Mouse (Mus musculus): ENCODE data around the gene Tmprss6. TPM values are rescaled to one million over a fixed set of nuclear protein-coding genes. Genes with fewer than 3 reads are reported as not detected.

Gene Tmprss6
- under 1 TPM in 1 of 2 experiments, not detected in 1; 0.11 TPM for total RNA-seq (2023)

GRCm38 (mm10) chr15:78468379-78468937, at the start of gene Tmprss6:
Tmprss6 (minus strand) TSS chr15:78468634.

GRCm38 (mm10) chr15:78494968-78495406, 26.6 kb upstream of the Tmprss6 start, which contains the start of gene Il2rb:
Il2rb (minus strand) TSS chr15:78495271.

GRCm38 (mm10) chr15:78428391-78429138, 39.9 kb downstream of the Tmprss6 start, which contains the start of gene Kctd17:
Kctd17 (plus strand) TSS chr15:78428564.

GRCm38 (mm10) chr15:78406293-78406934, 62.0 kb downstream of the Tmprss6 start, which contains the start of gene Mpst:
Mpst (plus strand) TSS chr15:78406416.

GRCm38 (mm10) chr15:78405517-78406211, 62.8 kb downstream of the Tmprss6 start, which contains the start of gene Tst:
Tst (minus strand) TSS chr15:78405907.

GRCm38 (mm10) chr15:78395478-78395962, 72.9 kb downstream of the Tmprss6 start, which contains the start of gene Tex33:
Tex33 (minus strand) TSS chr15:78395912.

Other genes starting within 250 kb of the Tmprss6 start
- 100 to 1,000 TPM; 661 to 699 TPM for gene Ncf4, start 223.8 kb downstream of the Tmprss6 start, total RNA-seq (2023)
- gene Csf2rb2, start 162.9 kb downstream of the Tmprss6 start, total RNA-seq (2023): 10 to 100 TPM; 25.8 to 37.3 TPM
- 100 to 1,000 TPM; 168 to 216 TPM for gene Csf2rb, start 142.9 kb downstream of the Tmprss6 start, total RNA-seq (2023)
- not detected for gene Tex33, start 72.7 kb downstream of the Tmprss6 start, total RNA-seq (2023)
- 10 to 100 TPM; 19.8 to 23.5 TPM for gene Tst, start 62.7 kb downstream of the Tmprss6 start, total RNA-seq (2023)
- 10 to 100 TPM; 34.0 to 38.3 TPM for gene Mpst, start 62.2 kb downstream of the Tmprss6 start, total RNA-seq (2023)
- 1 to 10 TPM; 5.8 to 7.5 TPM for gene Kctd17, start 40.1 kb downstream of the Tmprss6 start, total RNA-seq (2023)
- gene Il2rb, start 26.6 kb upstream of the Tmprss6 start, total RNA-seq (2023): under 1 TPM; 0.64 to 0.88 TPM
- 1 to 10 TPM in 1 of 2 experiments, under 1 TPM in 1; 0.92 to 1.5 TPM for gene C1qtnf6, start 62.8 kb upstream of the Tmprss6 start, total RNA-seq (2023)
- not detected for gene Sstr3, start 76.1 kb upstream of the Tmprss6 start, total RNA-seq (2023)
- 1,000 to 10,000 TPM; 1,433 to 1,468 TPM for gene Rac2, start 104.1 kb upstream of the Tmprss6 start, total RNA-seq (2023)
- gene Cyth4, start 128.4 kb upstream of the Tmprss6 start, total RNA-seq (2023): 100 to 1,000 TPM; 159 to 178 TPM

Data from neutrophil, adult 83 days (primary cell).